Mouse (Mus musculus): Measurements from ENCODE around the gene Grin3a.

Gene Grin3a

GRCm38 (mm10) chr4:49845612-49845985 lies at the start of gene Grin3a:
Gene Grin3a, minus strand, starts transcription at chr4:49845744.
- DNase-seq (ENCODE audit: low spot score in 2 of 2) = peak; percentile 46 to 61

GRCm38 (mm10) chr4:49891835-49892301 lies 46.3 kb upstream of the Grin3a start:
- no peak for DNase-seq (ENCODE audit: low spot score in 2 of 2)

GRCm38 (mm10) chr4:49877084-49877483 lies 31.5 kb upstream of the Grin3a start:
- no peak for DNase-seq (ENCODE audit: low spot score in 2 of 2)

GRCm38 (mm10) chr4:49860611-49861010 lies 15.1 kb upstream of the Grin3a start:
- DNase-seq (ENCODE audit: low spot score in 2 of 2) = no peak

- DNase-seq (ENCODE audit: low spot score in 2 of 2) = peak in 1 of 2 experiments; percentile 59
Measured at GRCm38 (mm10) chr4:49844828-49845611, 524 bp downstream of the Grin3a start.

- no peak for DNase-seq (ENCODE audit: low spot score in 2 of 2)
Measured at GRCm38 (mm10) chr4:49844274-49844827, 1.2 kb downstream of the Grin3a start.

- no peak for DNase-seq (ENCODE audit: low spot score in 2 of 2)
Measured at GRCm38 (mm10) chr4:49843787-49844186, 1.8 kb downstream of the Grin3a start.

GRCm38 (mm10) chr4:49832035-49832434 lies 13.5 kb downstream of the Grin3a start:
- no peak for DNase-seq (ENCODE audit: low spot score in 2 of 2)

GRCm38 (mm10) chr4:49813852-49814251 lies 31.7 kb downstream of the Grin3a start:
- DNase-seq (ENCODE audit: low spot score in 2 of 2) = no peak

- DNase-seq (ENCODE audit: low spot score in 2 of 2) = no peak
Measured at GRCm38 (mm10) chr4:49806791-49807190, 38.8 kb downstream of the Grin3a start.

- DNase-seq (ENCODE audit: low spot score in 2 of 2) = no peak
Measured at GRCm38 (mm10) chr4:49799338-49799737, 46.2 kb downstream of the Grin3a start.

- DNase-seq (ENCODE audit: low spot score in 2 of 2) = no peak
Measured at GRCm38 (mm10) chr4:49788971-49789370, 56.6 kb downstream of the Grin3a start.

- no peak for DNase-seq (ENCODE audit: low spot score in 2 of 2)
Measured at GRCm38 (mm10) chr4:49742847-49743246, 102.7 kb downstream of the Grin3a start.

- no peak for DNase-seq (ENCODE audit: low spot score in 2 of 2)
Measured at GRCm38 (mm10) chr4:49741942-49742341, 103.6 kb downstream of the Grin3a start.

- DNase-seq (ENCODE audit: low spot score in 2 of 2) = no peak
Measured at GRCm38 (mm10) chr4:49740796-49741766, 104.5 kb downstream of the Grin3a start.

GRCm38 (mm10) chr4:49739561-49739960 lies 106.0 kb downstream of the Grin3a start:
- no peak for DNase-seq (ENCODE audit: low spot score in 2 of 2)

GRCm38 (mm10) chr4:49729326-49729725 lies 116.2 kb downstream of the Grin3a start:
- no peak for DNase-seq (ENCODE audit: low spot score in 2 of 2)

- DNase-seq (ENCODE audit: low spot score in 2 of 2) = no peak
Measured at GRCm38 (mm10) chr4:49723908-49724307, 121.6 kb downstream of the Grin3a start.

- DNase-seq (ENCODE audit: low spot score in 2 of 2) = no peak
Measured at GRCm38 (mm10) chr4:49691405-49692194, 153.9 kb downstream of the Grin3a start.

- no peak for DNase-seq (ENCODE audit: low spot score in 2 of 2)
Measured at GRCm38 (mm10) chr4:49688594-49689288, 156.8 kb downstream of the Grin3a start.

GRCm38 (mm10) chr4:49681812-49682211 lies 163.7 kb downstream of the Grin3a start, which contains the start of gene Ppp3r2:
Gene Ppp3r2, minus strand, starts transcription at chr4:49682024.
- no peak for DNase-seq (ENCODE audit: low spot score in 2 of 2)

All from urinary bladder, postnatal 4 days (tissue).